Mouse (Mus musculus) hindbrain, embryonic 10.5 days (tissue): ENCODE measurements around the gene Zfp296. TPM values are rescaled to one million over a fixed set of nuclear protein-coding genes. Genes with fewer than 3 reads are reported as not detected.

Experiments used
- DNase-seq: peaks from one replicate; pipeline ENCODE4 v3.0.0-alpha.2; 2017; ENCODE audit warnings: low spot score
- H3K27ac ChIP-seq: fragments of 300-500 bp; sonication (generic); 2 replicates; pipeline ENCODE4 v1.5.1; 2016; ENCODE audit warnings: mild to moderate bottlenecking, moderate library complexity
- H3K27me3 ChIP-seq: fragments of 300-500 bp; sonication (generic); 2 replicates; pipeline ENCODE4 v1.6.1; 2016; ENCODE audit warnings: mild to moderate bottlenecking; ENCODE audit not compliant: poor library complexity, insufficient read depth, severe bottlenecking
- H3K36me3 ChIP-seq: fragments of 300-500 bp; sonication (generic); 2 replicates; pipeline ENCODE4 v1.6.1; 2016; ENCODE audit warnings: mild to moderate bottlenecking, moderate library complexity
- H3K4me1 ChIP-seq: fragments of 300-500 bp; sonication (generic); replicated peaks from 2 replicates; pipeline ENCODE4 v1.6.1; 2016; ENCODE audit warnings: mild to moderate bottlenecking
- H3K4me3 ChIP-seq: fragments of 300-500 bp; sonication (generic); 2 replicates; pipeline ENCODE4 v1.5.1; 2016; ENCODE audit warnings: mild to moderate bottlenecking, moderate library complexity
- H3K9me3 ChIP-seq: fragments of 300-500 bp; sonication (generic); 2 replicates; pipeline ENCODE4 v1.6.1; 2016; ENCODE audit warnings: mild to moderate bottlenecking, moderate library complexity
- WGBS: fragments of 180-500 bp; shearing (Covaris S2); methylation state at CpG from one replicate; pipeline ENCODE4 v1.1.7; 2016; 5-methylcytosine and 5-hydroxymethylcytosine counted together
- polyA plus RNA-seq: library from polyadenylated mRNA; unstranded; fragments of >200 nt; fragmentation: Nextera tagmentation; extraction: Ambion mirVana; gene quantifications from 2 replicates; pipeline ENCODE4 v1.2.1, GENCODE M21; 2016

The Zfp296 gene
- polyA plus RNA-seq, 1 experiment from 2014 or later, result 0.22 TPM

GRCm38 (mm10) chr7:19567426-19567825, 9.7 kb upstream of the Zfp296 start:
- DNase-seq, result no peak
- H3K27ac ChIP-seq, result no peak overlapping the region
- H3K27me3 ChIP-seq, result no peaks in the 10 kb centered on the region
- peaks cover 10% of the 10 kb centered on the region for H3K9me3 ChIP-seq
- peaks cover 66% of the 10 kb centered on the region for H3K36me3 ChIP-seq
- H3K4me1 ChIP-seq, result peaks cover 26% of the 10 kb centered on the region
- WGBS, result 93% methylated on average over 8 of the region's 8 CpGs
- no peak overlapping the region for H3K4me3 ChIP-seq

GRCm38 (mm10) chr7:19569647-19570046, 7.4 kb upstream of the Zfp296 start:
- H3K4me3 ChIP-seq, result no peak overlapping the region
- peaks cover 56% of the 10 kb centered on the region for H3K36me3 ChIP-seq
- 93% methylated on average over 3 of the region's 3 CpGs for WGBS

DNA sequence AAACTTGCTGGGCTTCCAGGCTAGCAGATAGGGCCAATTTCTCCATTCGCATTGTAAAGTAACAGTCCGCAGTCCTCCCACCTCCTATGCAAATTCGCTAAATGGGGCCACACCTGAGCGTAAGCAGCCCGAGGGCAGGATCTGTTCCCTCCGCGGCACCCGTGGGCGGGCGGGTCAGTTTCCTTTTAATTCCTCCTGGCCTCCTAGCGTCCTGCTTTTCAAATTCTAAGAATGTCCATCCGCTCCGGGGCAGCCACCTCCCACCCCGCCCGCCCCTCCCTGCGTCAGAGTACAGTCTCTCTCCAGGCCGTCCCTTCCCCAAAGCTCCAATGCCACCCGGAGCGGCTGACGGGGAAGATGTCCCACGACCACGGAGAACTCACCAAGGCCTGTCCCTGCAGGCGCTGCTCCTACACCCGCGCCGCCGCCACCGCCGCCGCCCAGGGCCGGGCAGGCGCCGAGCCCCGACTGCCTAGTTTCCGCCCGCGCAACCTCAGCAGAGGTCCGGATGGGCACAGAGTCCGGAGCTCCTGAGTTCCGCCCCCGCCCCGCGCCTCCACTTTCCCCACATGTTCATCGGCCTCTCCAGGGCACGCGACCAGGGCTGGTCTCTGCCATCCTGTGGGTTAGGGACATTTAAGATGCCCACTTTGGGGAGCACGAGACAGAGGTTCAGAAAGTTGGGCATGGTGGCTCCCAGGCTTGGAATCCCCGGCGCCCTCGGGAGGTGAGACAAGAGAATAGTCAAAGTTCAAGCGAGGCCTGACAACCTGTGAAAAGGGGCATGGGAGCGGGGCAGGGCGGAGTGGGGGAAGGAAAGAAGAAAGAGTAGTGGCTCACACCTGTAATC, 3.9 kb upstream of the Zfp296 start:
- Histone ChIP-seq H3K9me3 (no peaks in the 10 kb centered on the region), H3K27me3 (peaks cover 41% of the 10 kb centered on the region), H3K4me3 (peak overlapping the region; percentile 71), H3K4me1 (peaks cover 37% of the 10 kb centered on the region), H3K27ac (peak overlapping the region; percentile 93), H3K36me3 (peaks cover 30% of the 10 kb centered on the region)
- DNase-seq, result peak; percentile 88
- under 1% methylated on average over 53 of the region's 53 CpGs for WGBS

More at GRCm38 (mm10) chr7:19569647-19570046, 7.4 kb upstream of the Zfp296 start:
- Histone ChIP-seq H3K4me1 (peaks cover 21% of the 10 kb centered on the region), H3K27me3 (peaks cover 6% of the 10 kb centered on the region), H3K9me3 (peaks cover 5% of the 10 kb centered on the region), H3K27ac (no peak overlapping the region)
- no peak for DNase-seq

DNA sequence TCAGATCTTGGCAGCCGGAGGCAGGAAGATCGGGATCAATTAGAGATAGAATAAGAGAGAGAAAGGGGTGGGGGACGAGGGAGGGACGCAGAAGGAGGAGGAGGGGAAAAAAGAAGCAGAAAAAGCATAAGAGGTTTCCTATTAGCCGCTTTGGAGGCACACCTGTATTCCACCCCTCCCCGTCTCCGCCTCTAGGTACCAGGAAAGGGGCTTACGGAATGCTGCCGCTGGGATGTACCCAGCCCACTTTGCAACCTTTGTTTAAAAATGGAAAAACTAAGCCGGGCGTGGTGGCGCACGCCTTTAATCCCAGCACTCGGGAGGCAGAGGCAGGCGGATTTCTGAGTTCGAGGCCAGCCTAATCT, 3.3 kb upstream of the Zfp296 start:
- Histone ChIP-seq H3K9me3 (no peaks in the 10 kb centered on the region), H3K36me3 (peaks cover 26% of the 10 kb centered on the region), H3K4me1 (peaks cover 37% of the 10 kb centered on the region), H3K27ac (peak overlapping the region; percentile 93), H3K4me3 (peak overlapping the region; percentile 71), H3K27me3 (peaks cover 47% of the 10 kb centered on the region)
- no peak for DNase-seq
- 27% methylated on average over 16 of the region's 16 CpGs for WGBS

GRCm38 (mm10) chr7:19575559-19575958, 1.5 kb upstream of the Zfp296 start:
- WGBS, result 64% methylated on average over 3 of the region's 3 CpGs
- H3K27me3 ChIP-seq, result peaks cover 65% of the 10 kb centered on the region

GRCm38 (mm10) chr7:19577877-19578414, 859 bp downstream of the Zfp296 start:
- peaks cover 23% of the 10 kb centered on the region for H3K4me1 ChIP-seq
- peaks cover 67% of the 10 kb centered on the region for H3K27me3 ChIP-seq
- peak overlapping the region; percentile 50 for H3K4me3 ChIP-seq
- 18% methylated on average over 10 of the region's 10 CpGs for WGBS
- H3K27ac ChIP-seq, result no peak overlapping the region
- H3K36me3 ChIP-seq, result peaks cover 36% of the 10 kb centered on the region
- no peak for DNase-seq
- H3K9me3 ChIP-seq, result no peaks in the 10 kb centered on the region

More at GRCm38 (mm10) chr7:19575559-19575958, 1.5 kb upstream of the Zfp296 start:
- DNase-seq, result no peak
- H3K36me3 ChIP-seq, result peaks cover 20% of the 10 kb centered on the region
- peaks cover 37% of the 10 kb centered on the region for H3K4me1 ChIP-seq
- no peak overlapping the region for H3K4me3 ChIP-seq
- no peak overlapping the region for H3K27ac ChIP-seq
- H3K9me3 ChIP-seq, result no peaks in the 10 kb centered on the region

GRCm38 (mm10) chr7:19578436-19578835, 1.3 kb downstream of the Zfp296 start:
- peaks cover 67% of the 10 kb centered on the region for H3K27me3 ChIP-seq
- 60% methylated on average over 4 of the region's 4 CpGs for WGBS
- no peak for DNase-seq
- H3K9me3 ChIP-seq, result no peaks in the 10 kb centered on the region
- H3K4me1 ChIP-seq, result peaks cover 20% of the 10 kb centered on the region
- H3K4me3 ChIP-seq, result 0 out of 2 replicates have a peak overlapping the region, but pooled peaks have one; percentile 50
- H3K36me3 ChIP-seq, result peaks cover 41% of the 10 kb centered on the region
- no peak overlapping the region for H3K27ac ChIP-seq

DNA sequence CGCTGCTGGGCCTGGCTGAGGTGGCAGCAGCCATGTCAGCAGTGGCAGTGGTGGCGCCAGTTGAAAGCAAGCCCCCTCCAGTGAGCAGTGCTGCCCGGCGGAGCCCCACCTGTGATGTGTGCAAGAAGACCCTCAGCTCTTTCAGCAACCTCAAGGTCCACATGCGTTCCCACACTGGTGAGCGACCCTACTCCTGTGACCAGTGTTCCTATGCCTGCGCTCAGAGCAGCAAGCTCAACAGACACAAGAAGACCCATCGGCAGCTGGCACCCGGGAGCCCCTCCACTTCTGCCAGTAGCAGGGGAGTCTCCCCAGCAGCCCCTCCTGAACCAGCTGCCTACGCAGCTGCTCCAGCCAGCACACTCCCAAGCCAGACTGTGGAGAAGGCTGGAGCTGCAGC, 2.7 kb downstream of the Zfp296 start:
- Histone ChIP-seq H3K27ac (no peak overlapping the region), H3K4me1 (peaks cover 16% of the 10 kb centered on the region), H3K36me3 (peaks cover 54% of the 10 kb centered on the region), H3K9me3 (no peaks in the 10 kb centered on the region), H3K4me3 (no peak overlapping the region), H3K27me3 (peaks cover 60% of the 10 kb centered on the region)
- DNase-seq, result no peak
- 76% methylated on average over 10 of the region's 10 CpGs for WGBS

DNA sequence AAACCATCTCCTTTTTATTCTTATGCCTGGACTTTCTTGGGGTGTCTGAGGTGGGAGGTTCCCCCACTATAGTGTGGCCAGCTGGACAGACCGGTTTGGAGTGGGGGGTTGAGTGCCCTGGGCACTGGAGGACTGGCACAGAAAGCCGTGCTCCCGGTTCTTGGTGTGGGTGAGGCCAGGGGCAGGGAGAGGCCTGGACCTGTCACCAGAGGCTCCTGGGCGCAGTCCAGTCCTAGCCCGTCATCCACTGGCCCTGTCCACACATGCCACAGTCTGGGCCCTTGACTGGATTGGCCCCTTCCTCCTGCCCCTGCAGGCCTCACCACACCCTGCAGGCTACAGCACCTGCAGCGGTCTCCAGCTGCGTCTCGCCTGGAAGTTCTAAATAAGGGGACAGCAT, 3.5 kb downstream of the Zfp296 start:
- Histone ChIP-seq H3K4me3 (no peak overlapping the region), H3K27ac (no peak overlapping the region), H3K36me3 (peaks cover 63% of the 10 kb centered on the region), H3K27me3 (peaks cover 51% of the 10 kb centered on the region), H3K9me3 (no peaks in the 10 kb centered on the region), H3K4me1 (peaks cover 16% of the 10 kb centered on the region)
- no peak for DNase-seq
- WGBS, result 80% methylated on average over 8 of the region's 8 CpGs

DNA sequence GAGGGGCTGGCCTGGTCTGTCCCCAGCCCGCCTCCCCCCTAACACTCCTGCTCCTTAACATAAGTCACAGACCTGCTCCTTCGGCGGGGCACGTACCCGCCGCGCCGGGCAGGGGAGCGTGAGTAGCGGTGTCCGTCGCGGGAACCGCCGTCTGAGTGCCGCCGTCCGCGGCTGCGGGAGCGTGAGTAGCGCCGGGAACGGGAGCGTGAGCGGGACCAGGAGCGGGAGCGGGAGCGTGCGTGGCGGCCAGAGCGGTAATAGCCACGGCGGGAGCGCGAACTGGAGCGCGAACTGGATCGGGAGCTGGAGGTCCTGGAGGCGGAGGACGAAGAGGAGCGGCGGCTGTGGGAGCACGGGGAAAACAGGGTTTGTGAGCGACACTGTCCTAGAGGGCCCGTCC, 9.2 kb downstream of the Zfp296 start:
- Histone ChIP-seq H3K4me3 (no peak overlapping the region), H3K9me3 (no peaks in the 10 kb centered on the region; the same call in 1 of the 2 replicates), H3K27me3 (no peaks in the 10 kb centered on the region), H3K36me3 (peaks cover 100% of the 10 kb centered on the region), H3K27ac (no peak overlapping the region), H3K4me1 (no peaks in the 10 kb centered on the region)
- no peak for DNase-seq
- WGBS, result 77% methylated on average over 46 of the region's 46 CpGs

GRCm38 (mm10) chr7:19589207-19589606, 12.1 kb downstream of the Zfp296 start:
- Histone ChIP-seq H3K4me1 (no peaks in the 10 kb centered on the region), H3K9me3 (no peaks in the 10 kb centered on the region; the same call in 1 of the 2 replicates), H3K27ac (no peak overlapping the region), H3K4me3 (no peak overlapping the region), H3K27me3 (no peaks in the 10 kb centered on the region), H3K36me3 (peaks cover 100% of the 10 kb centered on the region)
- WGBS, result 59% methylated on average over 3 of the region's 3 CpGs
- DNase-seq, result peak; percentile 52

DNA sequence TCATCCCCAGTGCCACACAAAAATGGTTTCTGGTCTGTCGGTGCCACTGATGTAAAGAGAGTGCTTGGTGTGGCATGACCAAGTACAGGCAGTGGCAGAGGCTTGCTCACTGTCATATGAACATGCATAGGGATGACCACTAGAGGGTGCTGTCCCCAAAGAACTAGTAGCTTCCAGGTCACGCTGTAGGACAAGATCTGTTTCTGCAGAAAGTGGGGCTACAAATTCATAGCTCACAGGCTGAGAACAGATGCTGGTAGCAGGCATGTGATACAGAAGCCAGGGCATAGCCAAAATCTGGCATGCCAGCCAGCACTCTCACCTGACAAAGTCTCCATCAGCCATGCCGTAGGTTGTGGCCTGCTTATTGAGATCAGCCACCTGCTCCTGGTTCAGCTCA, 12.8 kb downstream of the Zfp296 start:
- Histone ChIP-seq H3K4me3 (peak overlapping the region; percentile 11; the same call in 1 of the 2 replicates), H3K9me3 (no peaks in the 10 kb centered on the region; the same call in 1 of the 2 replicates), H3K4me1 (no peaks in the 10 kb centered on the region), H3K27me3 (no peaks in the 10 kb centered on the region), H3K27ac (no peak overlapping the region), H3K36me3 (peaks cover 100% of the 10 kb centered on the region)
- 65% methylated on average over 3 of the region's 3 CpGs for WGBS
- DNase-seq, result peak; percentile 59

DNA sequence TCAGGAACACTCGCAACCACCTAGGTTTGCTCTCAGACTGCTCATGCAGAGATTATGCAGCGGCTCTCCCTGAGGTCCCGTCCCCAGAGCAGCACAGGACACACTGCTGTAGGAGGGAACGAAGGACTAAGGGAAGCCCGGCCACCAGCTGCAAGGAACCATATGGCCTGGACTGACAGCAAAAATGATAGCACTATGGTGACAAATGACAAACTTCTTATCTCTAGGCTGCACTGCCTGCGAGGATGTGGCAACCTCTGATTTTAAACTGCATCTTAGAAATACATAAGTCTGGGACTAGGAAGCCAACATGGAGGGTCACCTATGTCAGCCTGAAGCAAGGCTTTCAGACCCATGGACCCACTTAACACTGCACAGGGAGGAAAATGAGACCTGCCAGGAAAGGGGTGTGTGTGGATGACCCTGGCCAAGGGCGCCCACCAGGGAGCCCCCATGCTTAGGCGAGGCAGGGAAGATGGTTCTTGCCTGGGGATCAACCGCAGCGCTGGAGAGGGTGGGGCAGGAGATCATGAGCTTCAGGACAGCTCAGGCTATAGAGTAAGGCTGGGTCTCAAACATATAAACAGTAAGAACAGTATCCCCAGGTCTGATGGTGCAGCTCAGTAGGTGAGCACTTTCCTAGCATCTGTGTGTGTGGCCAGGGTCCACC, 16.1 kb downstream of the Zfp296 start:
- DNase-seq, result no peak
- Histone ChIP-seq H3K9me3 (no peaks in the 10 kb centered on the region), H3K27ac (no peak overlapping the region), H3K4me3 (no peak overlapping the region), H3K27me3 (no peaks in the 10 kb centered on the region), H3K36me3 (peaks cover 98% of the 10 kb centered on the region), H3K4me1 (no peaks in the 10 kb centered on the region)
- WGBS, result 93% methylated on average over 10 of the region's 10 CpGs
